Mouse (Mus musculus) cortical plate, adult 2 months (tissue): Measurements from ENCODE around the gene Rps23. TPM values are rescaled to one million over a fixed set of nuclear protein-coding genes. Genes with fewer than 3 reads are reported as not detected.
A peak's percentile ranks its signal among the peaks of the same experiment; 100 is the strongest.
"Not testable (repeated sequence)": the region's sequence is repeated elsewhere in the genome, so short reads cannot be mapped to it uniquely, and the experiment has no call there.

Source experiments
- H3K27ac ChIP-seq: fragments of 200-500 bp; 2 replicates; pipeline ENCODE4 v1.5.1; 2012; ENCODE audit warnings: low read length, control low read depth, inconsistent platforms; ENCODE audit not compliant: insufficient read depth
- H3K4me1 ChIP-seq: fragments of 200-500 bp; 2 replicates; pipeline ENCODE4 v1.6.1; 2011; ENCODE audit warnings: low read length; ENCODE audit not compliant: control insufficient read depth, insufficient read depth
- H3K4me3 ChIP-seq: fragments of 200-500 bp; 2 replicates; pipeline ENCODE4 v1.5.1; 2011; ENCODE audit warnings: mild to moderate bottlenecking, low read length, control low read depth; ENCODE audit not compliant: insufficient read depth
- CTCF ChIP-seq: fragments of 200-500 bp; IDR thresholded peaks from 2 replicates; pipeline ENCODE4 v1.5.1; 2011; ENCODE audit warnings: mild to moderate bottlenecking, control low read depth, low read length; ENCODE audit not compliant: insufficient read depth; ENCODE audit errors: extremely low read depth
- POLR2A ChIP-seq: fragments of 200-500 bp; IDR thresholded peaks from 2 replicates; pipeline ENCODE4 v1.6.1; 2011; ENCODE audit warnings: mild to moderate bottlenecking, low read length, control low read depth; ENCODE audit not compliant: insufficient read depth; ENCODE audit errors: extremely low read depth
- polyA plus RNA-seq: library from polyadenylated mRNA; depleted of rRNA; stranded (reverse); fragments of >200 nt; gene quantifications from 2 replicates; pipeline ENCODE4 v1.2.3, GENCODE M21; 2012

The Rps23 gene
- polyA plus RNA-seq, 1 experiment = 626 TPM

GRCm38 (mm10) chr13:90907376-90907775 is 15.4 kb upstream of the Rps23 start:
- TF ChIP-seq POLR2A (no peak), CTCF (no peak)
- H3K27ac ChIP-seq = no peak overlapping the region
- H3K4me1 ChIP-seq = no peaks in the 10 kb centered on the region
- H3K4me3 ChIP-seq = no peak overlapping the region

- H3K27ac ChIP-seq = peak overlapping the region; percentile 91
- H3K4me3 ChIP-seq = no peak overlapping the region
- TF ChIP-seq POLR2A = no peak
- TF ChIP-seq CTCF = no peak
- peaks cover 3% of the 10 kb centered on the region; the same call in 1 of the 2 replicates for H3K4me1 ChIP-seq
These were observed 9.7 kb upstream of the Rps23 start for GRCm38 (mm10) chr13:90912760-90913674.

- peaks cover 3% of the 10 kb centered on the region; the same call in 1 of the 2 replicates for H3K4me1 ChIP-seq
- TF ChIP-seq CTCF (no peak), POLR2A (no peak)
- H3K4me3 ChIP-seq = no peak overlapping the region
- peak overlapping the region; percentile 67 for H3K27ac ChIP-seq
These were observed 9.0 kb upstream of the Rps23 start for GRCm38 (mm10) chr13:90913675-90914192.

- TF ChIP-seq CTCF = no peak
- no peak for TF ChIP-seq POLR2A
- Histone ChIP-seq H3K27ac (peak overlapping the region; percentile 45; the same call in 1 of the 2 replicates), H3K4me1 (peaks cover 3% of the 10 kb centered on the region; the same call in 1 of the 2 replicates), H3K4me3 (no peak overlapping the region)
These were observed 8.0 kb upstream of the Rps23 start for GRCm38 (mm10) chr13:90914721-90915120.

- H3K4me3 ChIP-seq = peak overlapping the region; percentile 84
- H3K27ac ChIP-seq, H3K4me1 ChIP-seq: not testable (repeated sequence)
These were observed 859 bp downstream of the Rps23 start for GRCm38 (mm10) chr13:90923617-90924016.

- no peak for TF ChIP-seq CTCF
- Histone ChIP-seq H3K4me1 (no peaks in the 10 kb centered on the region; the same call in 1 of the 2 replicates), H3K4me3 (peak overlapping the region; percentile 84; the same call in 1 of the 2 replicates), H3K27ac (no peak overlapping the region)
These were observed 1.3 kb downstream of the Rps23 start for GRCm38 (mm10) chr13:90924072-90924471.

- H3K4me3 ChIP-seq = no peak overlapping the region
- H3K27ac ChIP-seq = no peak overlapping the region
- peaks cover 1% of the 10 kb centered on the region; the same call in 1 of the 2 replicates for H3K4me1 ChIP-seq
- no peak for TF ChIP-seq POLR2A
- TF ChIP-seq CTCF = no peak
These were observed 2.4 kb downstream of the Rps23 start for GRCm38 (mm10) chr13:90925191-90925590.

GRCm38 (mm10) chr13:90926125-90926765 is 3.5 kb downstream of the Rps23 start:
- Histone ChIP-seq H3K4me3 (no peak overlapping the region), H3K27ac (no peak overlapping the region), H3K4me1 (peaks cover 1% of the 10 kb centered on the region; the same call in 1 of the 2 replicates)
- no peak for TF ChIP-seq POLR2A
- TF ChIP-seq CTCF = no peak

GRCm38 (mm10) chr13:90926938-90927633 is 4.3 kb downstream of the Rps23 start:
- H3K27ac ChIP-seq = no peak overlapping the region
- TF ChIP-seq POLR2A (no peak), CTCF (no peak)
- H3K4me3 ChIP-seq = no peak overlapping the region
- H3K4me1 ChIP-seq = peaks cover 1% of the 10 kb centered on the region; the same call in 1 of the 2 replicates

- not testable (repeated sequence) for H3K4me3 ChIP-seq, H3K4me1 ChIP-seq, H3K27ac ChIP-seq
These were observed 5.5 kb downstream of the Rps23 start for GRCm38 (mm10) chr13:90928266-90928665.
